Mouse (Mus musculus): ENCODE data around the gene Nat9. TPM values are rescaled to one million over a fixed set of nuclear protein-coding genes. Genes with fewer than 3 reads are reported as not detected.

The Nat9 gene
- total RNA-seq, 2 experiments from 2014 or later: 17.8 to 25.5 TPM

GRCm38 (mm10) chr11:115179191-115179590, 8.5 kb downstream of the Nat9 start:
- ATAC-seq (replicated peaks; ENCODE audit: poor library complexity): no peak

DNA sequence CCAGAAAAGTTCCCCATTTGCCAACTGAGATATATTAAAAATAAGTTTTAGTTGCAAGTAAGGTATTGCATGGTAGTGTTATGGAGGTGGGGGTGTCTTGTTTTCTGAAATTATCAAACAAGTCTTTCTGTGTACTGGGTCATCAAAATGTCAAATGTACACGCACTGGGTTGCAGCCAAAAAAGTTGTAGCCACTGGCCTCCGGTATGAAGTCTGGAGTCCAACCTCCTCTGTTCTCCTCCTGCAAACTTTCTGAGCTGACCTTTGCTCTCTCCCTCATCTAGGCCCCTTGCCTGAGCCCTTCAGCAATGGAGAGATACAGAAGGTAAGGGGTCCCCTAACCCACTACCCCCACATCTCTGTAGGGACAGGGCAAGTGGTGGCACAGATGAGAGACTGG, 8.9 kb downstream of the Nat9 start:
- ATAC-seq (replicated peaks; ENCODE audit: poor library complexity): no peak

DNA sequence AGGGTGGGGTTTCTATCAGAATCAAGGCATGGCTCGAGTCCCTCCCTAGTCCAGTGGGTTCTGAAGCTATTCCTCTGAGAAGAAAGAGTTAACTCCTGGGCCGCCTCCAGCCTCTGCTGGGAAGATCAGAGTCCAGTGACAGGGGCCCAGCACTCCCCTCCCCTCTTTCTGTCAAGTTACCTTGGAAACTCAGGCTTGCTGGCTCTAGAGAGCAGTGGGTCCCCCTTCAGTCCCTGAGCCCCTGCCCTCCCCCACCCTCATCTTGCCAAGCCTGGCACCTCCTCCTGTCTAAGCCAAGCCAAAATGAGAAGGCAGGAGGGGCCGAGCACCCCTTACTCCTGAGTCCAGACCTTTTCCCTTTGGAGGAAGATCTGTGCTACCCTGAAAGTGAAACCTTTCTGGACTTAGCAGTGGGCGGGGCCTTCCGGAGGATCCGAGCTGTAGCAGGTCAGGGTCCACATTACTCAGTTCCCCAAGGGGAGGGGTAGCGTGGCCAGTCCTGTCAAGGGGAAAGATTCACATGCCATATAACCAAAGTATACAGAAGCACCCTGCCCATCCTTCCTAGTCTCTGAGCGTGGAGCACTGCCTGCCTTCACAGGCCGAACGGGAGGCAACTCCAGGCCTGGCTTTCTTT, 10.0 kb downstream of the Nat9 start:
- no peak for ATAC-seq (replicated peaks; ENCODE audit: poor library complexity)

- no peak for ATAC-seq (replicated peaks; ENCODE audit: poor library complexity)
Observed at GRCm38 (mm10) chr11:115176399-115177190, 11.1 kb downstream of the Nat9 start.

DNA sequence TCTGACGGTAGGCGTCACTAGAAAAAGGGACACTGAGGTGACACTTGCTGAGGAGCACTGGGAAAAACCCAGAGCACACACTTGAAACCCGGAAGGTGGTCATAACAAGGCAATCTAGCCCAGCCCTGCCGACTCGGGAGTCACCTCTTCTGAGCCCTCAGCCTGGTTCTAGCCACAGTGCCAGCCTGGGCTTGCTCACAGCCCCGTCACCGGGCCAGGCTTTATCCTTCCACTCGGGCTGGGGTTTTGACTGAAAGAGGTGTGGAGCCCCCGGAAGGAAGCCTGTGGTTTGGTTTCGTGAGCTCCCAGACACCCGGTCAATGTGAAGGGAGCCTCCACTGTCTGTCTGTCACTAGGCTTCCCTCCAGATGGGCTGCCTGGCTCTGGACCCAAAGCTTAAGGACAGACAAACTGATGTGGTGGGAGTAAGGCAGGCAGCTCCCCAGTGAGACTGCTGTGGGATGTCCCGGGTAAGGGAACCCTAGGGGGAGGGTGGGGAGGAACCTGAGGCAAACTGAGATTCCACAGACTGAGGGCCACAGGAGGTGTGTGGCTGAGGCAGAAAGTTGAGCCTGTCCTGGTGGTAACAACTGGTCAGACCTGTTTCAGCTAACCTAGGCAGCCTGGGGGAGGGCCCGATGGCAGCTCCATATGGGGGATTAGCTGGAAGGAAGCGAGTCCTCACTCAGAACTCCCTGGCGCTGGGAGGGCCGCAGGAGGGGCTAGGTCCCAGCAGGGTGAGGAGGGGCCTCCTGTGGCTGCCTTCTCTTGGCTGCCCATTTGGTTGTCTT, 13.9 kb downstream of the Nat9 start:
- ATAC-seq (replicated peaks; ENCODE audit: poor library complexity): peak; percentile 75

DNA sequence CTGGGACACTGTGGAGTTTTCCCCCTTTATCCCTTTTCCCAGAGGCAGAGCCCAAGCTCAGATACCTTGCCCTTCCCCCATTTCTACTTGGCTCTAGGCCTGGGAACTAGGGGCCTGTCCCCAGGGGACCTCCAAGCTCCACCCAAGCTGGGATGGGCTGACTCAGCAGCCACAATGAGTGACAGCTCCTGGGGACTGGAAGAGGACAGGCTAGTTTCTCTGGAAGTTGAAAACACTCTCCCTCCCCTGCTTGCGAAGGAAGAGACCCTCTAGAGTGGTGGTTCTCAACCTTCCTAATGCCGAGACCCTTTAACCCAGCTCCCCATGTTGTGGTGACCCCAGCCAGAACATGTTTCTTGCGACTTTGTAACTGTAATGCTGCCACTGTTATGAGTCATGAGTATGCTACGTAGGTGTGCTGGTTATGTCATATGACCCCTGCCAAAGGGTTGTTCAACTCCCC, 14.8 kb downstream of the Nat9 start:
- peak; percentile 55; the same call in 1 of the 2 replicates for ATAC-seq (replicated peaks; ENCODE audit: poor library complexity)

- no peak for ATAC-seq (replicated peaks; ENCODE audit: poor library complexity)
Observed at GRCm38 (mm10) chr11:115171125-115171524, 16.5 kb downstream of the Nat9 start.

DNA sequence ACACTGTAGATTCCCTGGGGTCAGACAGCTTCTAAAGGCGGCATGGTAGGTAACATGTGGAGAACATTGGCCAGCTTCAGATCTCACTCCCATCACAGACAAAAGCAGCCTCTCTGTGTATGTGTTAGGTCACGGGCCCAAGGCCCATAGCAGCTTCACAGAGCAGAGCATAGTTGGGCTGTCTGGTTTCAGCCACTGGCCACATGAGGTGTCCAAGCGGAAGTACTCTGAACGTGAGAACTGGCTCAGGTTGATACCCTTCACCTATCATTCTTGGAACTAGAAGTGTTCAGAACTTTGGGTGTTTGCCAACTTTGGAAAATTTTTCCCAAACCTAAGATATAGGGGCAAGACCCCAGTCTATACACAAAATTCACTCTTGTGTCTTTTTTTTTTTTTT, 18.2 kb downstream of the Nat9 start:
- ATAC-seq (replicated peaks; ENCODE audit: poor library complexity): no peak

GRCm38 (mm10) chr11:115167631-115168249, 19.9 kb downstream of the Nat9 start:
- ATAC-seq (replicated peaks; ENCODE audit: poor library complexity): no peak

DNA sequence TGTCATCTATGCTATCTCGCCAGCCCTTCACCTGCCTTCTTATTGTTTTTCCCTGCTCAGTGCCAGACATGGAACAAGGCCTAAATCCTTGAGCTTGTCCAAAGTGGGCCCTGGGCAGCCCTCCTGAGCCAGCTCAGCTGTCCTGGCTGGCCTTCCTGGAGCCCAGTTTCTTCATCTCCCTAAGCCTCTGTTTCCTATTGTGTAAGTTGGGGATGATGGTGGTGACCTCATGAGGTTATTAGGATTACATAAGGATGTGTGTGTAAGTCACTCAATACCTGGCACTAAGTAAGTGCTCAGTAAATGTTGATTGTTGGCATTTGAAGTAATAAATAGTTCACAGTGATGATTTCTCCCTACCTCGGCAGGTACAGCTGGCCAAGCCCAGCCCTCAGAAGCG, 20.9 kb downstream of the Nat9 start:
- ATAC-seq (replicated peaks; ENCODE audit: poor library complexity): no peak

DNA sequence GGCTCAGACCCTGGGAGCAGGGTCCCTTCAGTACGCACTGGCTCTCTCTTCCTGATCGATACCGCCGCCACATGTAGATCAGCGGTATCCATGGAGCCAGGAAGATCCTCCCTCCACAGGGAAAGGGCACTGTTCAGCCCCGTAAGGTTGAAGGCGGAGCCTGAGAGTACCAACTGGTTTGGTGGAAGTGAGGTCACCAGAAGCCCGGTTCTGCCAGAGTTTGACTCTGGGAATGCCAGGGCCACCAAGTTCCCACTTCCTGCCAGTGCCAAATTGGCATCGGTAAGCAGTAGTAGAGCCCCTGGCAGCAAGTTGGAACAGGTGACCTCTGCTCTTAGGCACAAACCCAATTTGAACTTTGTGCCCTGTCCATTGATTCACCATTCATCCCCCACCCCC, 22.7 kb downstream of the Nat9 start:
- ATAC-seq (replicated peaks; ENCODE audit: poor library complexity): no peak

- ATAC-seq (replicated peaks; ENCODE audit: poor library complexity): no peak
Observed at GRCm38 (mm10) chr11:115164341-115164975, 23.2 kb downstream of the Nat9 start.

GRCm38 (mm10) chr11:115163568-115164150, 24.0 kb downstream of the Nat9 start:
- no peak for ATAC-seq (replicated peaks; ENCODE audit: poor library complexity)

GRCm38 (mm10) chr11:115162832-115163480, 24.7 kb downstream of the Nat9 start, which contains the start of gene Slc9a3r1:
Gene Slc9a3r1, plus strand, starts transcription at chr11:115163341.
- ATAC-seq (replicated peaks; ENCODE audit: poor library complexity): peak; percentile 82

DNA sequence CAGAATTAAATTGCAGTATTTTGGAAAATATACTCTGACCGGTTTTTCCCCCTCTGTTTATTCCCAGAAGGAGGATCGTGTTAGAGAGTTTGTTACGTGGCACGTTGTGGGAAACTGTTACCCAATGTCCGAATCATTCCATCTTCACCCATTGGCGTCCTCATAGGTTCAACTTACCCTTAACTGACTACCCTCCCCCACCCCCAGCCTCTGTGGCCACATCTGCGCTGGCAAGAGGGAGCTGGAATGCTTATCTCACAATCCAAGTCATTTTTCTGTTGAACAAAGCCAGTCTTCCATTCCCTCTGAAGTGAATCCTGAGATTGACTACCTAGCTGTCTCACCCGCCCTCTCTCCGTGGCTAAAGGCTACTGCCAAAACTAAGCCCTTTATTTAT, 25.5 kb downstream of the Nat9 start:
- ATAC-seq (replicated peaks; ENCODE audit: poor library complexity): no peak

DNA sequence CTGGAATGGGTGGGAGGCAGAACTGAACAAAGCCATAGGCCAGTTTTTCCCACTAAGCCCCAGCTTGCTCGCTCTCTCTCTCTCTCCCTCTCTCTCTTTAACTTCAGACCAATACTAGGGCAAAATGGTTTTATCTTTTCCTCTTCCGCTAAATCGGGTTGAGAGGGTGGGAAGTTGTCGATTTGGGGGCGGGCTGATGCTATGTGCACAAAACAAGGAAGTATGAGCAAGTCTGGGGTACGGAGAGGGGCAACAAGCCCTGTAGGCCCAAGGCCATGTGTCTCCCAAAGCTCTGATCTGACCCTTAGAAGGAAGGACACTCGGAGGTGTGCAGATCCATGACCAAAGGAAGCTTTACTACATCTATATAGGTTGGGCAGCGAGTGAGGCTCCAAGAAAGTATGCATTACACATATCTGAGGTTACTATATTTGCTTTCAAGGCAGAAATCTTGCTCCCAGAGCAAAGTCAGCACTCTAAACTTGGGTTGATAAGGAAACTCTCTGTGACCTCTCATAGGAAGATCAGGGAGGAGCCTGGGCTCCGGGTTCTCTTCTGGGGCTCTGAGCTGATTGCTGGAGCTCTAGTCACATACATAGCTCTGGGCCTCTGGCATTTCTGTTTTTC, 26.0 kb downstream of the Nat9 start:
- no peak for ATAC-seq (replicated peaks; ENCODE audit: poor library complexity)

- peak; percentile 36 for ATAC-seq (replicated peaks; ENCODE audit: poor library complexity)
Observed at GRCm38 (mm10) chr11:115160883-115161577, 26.6 kb downstream of the Nat9 start.

GRCm38 (mm10) chr11:115160016-115160797, 27.5 kb downstream of the Nat9 start:
- no peak for ATAC-seq (replicated peaks; ENCODE audit: poor library complexity)
